Mouse (Mus musculus) ES-E14 (cell line): ENCODE measurements at regions not wholly inside any gene's neighbourhood (a gene's known extent, or its start where the extent isn't known, plus 50 kb on each side); places are given as distances from the start of the nearest gene placed in this dataset.

Experiments used
- CHD2 ChIP-seq: IDR thresholded peaks from 2 replicates; pipeline ENCODE4 v1.6.1; 2014; ENCODE audit warnings: mild to moderate bottlenecking, low read depth, low read length, inconsistent platforms
- HCFC1 ChIP-seq: IDR thresholded peaks from 2 replicates; pipeline ENCODE4 v1.6.1; 2012; ENCODE audit warnings: low read length, inconsistent platforms, borderline replicate concordance; ENCODE audit not compliant: insufficient read depth
- MAFK ChIP-seq: IDR thresholded peaks from 2 replicates; pipeline ENCODE4 v1.6.1; 2014; ENCODE audit warnings: mild to moderate bottlenecking, low read depth, low read length, inconsistent platforms; ENCODE audit not compliant: insufficient read depth
- ZC3H11A ChIP-seq: IDR thresholded peaks from 2 replicates; pipeline ENCODE4 v1.6.1; 2012; ENCODE audit warnings: low read depth, mild to moderate bottlenecking, inconsistent platforms, low read length, borderline replicate concordance
- ZNF384 ChIP-seq: IDR thresholded peaks from 2 replicates; pipeline ENCODE4 v1.6.1; 2012; ENCODE audit warnings: low read depth, low read length, inconsistent platforms

DNA sequence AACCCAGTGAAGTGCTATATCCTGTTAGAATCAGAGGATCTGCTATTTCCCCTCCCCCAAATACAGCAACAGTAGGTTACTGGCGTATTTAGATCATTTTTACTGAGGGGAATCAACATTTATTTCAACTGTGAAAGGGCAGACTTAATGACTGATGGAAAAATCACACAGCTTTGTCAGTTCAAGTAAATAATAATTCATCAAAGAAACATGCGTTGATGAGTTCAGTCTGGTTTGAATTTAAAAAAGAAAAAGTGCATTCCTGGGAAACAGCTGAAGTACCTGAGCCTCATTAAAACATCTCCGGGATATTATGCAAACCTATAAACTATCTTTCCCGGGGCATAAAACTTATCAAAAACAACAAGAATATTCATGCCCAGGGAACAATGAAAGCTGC, 497.7 kb upstream of the Marcks start:
- no peak for TF ChIP-seq HCFC1
- TF ChIP-seq ZC3H11A: no peak
- no peak for TF ChIP-seq ZNF384
- TF ChIP-seq MAFK: no peak
- no peak for TF ChIP-seq CHD2
